Mouse (Mus musculus) c-Kit-negative CD71-positive TER-119-positive erythroid progenitor cells, embryonic 14.5 days (primary cell): ENCODE data around the gene Slc44a3.

Experiments used
- DNase-seq: peaks from one replicate; pipeline ENCODE4 v3.0.0-alpha.2; 2013; ENCODE audit warnings: low read depth, low spot score

Slc44a3 gene

DNA sequence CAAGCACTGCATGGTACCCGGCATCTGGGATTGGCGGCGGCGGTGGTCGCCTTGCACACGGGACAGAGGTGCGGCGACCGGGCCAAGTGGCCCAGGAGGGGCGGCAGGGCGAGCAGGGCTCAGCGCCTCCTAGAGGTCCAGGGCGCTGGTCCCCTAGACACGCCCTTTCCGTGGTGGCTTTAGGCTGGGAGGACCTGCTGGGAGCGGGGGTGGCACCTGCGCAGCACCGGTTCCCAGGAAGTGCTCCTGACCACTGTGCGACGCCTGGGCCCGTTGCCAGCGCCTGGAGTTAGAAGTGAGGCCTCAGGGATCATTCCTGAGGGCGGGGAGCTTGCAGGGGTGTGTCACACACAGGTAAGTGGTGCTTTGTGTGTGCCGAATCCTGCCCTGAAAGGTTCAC, at the start of gene Slc44a3:
Gene Slc44a3, minus strand, starts transcription at position 229 of the 400 bp plus-strand sequence.
- no peak for DNase-seq

DNA sequence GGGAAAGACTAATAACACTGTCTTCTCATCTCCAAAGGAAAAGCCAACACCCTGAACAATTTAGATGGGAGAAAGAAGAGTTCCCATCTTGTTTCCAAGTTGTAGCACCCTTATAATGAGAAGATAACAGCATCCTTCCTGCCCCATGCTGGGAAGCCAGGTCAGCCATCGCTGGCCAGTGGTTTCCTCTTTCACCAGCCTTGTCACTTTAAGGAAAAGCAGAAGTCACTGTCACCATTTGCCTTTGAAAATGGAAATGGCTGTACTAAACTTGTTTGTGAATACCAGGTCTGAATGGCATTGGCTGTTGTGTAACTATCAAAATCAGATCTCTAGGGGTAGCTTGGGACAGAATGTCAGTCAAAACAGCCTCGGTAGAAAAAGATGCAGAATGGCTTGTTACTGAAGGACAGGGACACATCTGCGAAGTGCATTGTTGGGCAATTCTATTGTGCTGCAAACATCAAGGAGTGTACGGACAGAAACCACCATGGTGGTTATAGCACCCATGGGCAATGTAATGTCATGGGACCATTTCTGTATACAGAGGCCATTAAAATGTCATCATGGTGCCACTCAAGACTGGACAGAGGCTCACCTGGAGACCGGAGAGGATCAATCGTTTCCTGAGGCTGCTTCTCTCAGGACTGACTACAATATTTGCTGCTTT, 47.8 kb upstream of the Slc44a3 start:
- DNase-seq: no peak

DNA sequence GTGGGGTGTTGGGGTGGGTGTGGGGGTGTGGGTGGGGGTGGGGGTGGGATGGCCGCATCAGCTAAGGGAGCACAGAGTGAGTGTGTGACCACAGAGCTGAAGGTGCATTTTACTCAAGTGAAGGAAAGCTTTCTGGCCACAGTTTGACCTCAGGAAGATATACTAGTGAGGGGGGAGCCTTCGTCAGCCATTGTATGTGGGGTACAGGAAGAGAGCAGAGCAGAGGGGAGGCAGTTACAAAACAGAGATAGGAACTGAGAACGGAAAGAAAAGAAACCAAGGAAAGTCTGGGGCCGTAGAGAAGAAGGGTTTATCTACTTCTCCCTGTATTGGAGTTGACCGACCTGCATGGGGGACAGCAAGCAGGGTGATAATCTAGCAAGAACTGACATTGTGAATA, 47.2 kb upstream of the Slc44a3 start:
- DNase-seq: no peak

DNA sequence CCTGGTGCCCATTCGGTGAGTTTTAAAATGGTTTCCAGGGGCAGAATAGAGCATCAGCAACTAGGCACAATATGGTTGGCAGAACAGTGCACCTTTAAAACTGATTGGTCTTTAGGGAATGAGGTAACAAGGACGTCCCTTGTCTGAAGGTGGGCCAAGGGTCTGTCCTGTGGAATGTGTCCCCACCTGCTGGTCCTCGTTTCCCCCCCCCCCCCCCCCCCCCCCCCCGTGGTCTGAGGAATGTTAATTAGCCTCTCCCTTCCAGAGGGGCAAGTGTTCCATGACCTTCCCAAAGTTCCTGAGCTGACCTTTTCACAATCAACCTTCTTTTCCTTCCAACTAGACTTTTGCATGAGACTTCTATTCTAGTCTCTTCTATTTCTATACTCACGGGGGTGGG, 46.5 kb upstream of the Slc44a3 start:
- no peak for DNase-seq

DNA sequence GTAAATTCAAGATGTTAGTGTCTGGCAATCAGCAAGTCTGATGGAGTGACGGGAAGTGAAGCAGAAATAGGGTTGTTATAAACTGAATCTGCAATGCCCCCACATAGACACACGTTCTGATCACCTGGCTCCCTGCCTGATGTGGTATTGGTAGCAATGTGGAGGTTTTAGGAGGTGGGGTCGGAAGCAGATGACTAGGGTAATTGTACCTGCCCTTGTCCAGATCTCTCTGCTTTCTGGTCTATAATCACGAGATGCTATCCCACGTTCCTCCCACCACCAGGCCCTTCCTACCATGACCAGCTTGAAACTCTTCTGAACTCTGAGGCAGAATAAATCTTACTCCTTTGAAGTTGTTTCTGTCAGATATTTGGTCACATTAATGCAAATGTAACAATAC, 45.4 kb upstream of the Slc44a3 start:
- no peak for DNase-seq

DNA sequence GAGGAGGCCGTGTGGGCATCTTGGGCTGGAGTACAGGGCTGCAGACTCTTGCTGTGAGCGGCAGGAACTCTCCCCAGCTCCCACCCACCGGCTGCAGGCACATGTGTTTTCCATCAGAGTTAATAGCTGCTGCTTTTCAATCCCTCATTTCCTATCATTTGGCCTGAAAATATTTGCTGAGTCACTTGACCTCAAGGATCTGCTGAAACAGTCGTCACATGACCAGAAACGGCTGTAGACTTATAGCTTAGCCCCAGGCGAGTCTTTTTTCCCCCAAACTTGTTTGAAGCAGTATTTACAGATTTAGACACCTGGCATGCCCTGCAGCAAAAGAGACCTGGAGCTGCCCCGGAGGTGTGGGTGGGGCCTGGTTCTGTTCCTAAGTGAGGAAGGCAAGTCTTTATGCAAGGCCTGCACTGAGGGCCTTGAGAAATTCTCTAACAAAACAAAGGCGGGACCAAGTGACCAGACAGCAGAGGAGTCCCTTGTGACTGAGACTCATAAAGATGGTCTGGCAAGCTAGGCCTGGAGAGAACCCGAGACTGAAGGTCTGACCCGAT, 44.9 kb upstream of the Slc44a3 start:
- DNase-seq: no peak

DNA sequence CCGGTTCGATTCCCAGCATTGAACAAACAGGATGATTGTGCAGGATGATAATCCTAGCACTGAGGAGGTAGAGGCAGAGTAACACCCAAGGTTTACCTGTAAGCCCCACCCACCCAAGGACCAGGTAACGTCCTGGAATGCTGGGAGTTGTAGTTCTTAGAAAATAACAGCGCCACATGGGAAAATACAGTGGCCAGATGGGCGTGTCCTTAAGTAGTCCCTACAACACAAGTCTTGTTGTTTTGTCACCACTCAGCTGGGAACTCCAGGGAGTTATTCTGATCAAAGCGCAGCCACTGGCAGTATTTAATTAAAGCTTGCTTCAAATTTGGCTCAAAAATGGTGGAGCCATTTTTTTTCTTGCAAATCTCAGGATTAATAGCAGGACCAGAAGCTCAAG, 44.2 kb upstream of the Slc44a3 start:
- no peak for DNase-seq

DNA sequence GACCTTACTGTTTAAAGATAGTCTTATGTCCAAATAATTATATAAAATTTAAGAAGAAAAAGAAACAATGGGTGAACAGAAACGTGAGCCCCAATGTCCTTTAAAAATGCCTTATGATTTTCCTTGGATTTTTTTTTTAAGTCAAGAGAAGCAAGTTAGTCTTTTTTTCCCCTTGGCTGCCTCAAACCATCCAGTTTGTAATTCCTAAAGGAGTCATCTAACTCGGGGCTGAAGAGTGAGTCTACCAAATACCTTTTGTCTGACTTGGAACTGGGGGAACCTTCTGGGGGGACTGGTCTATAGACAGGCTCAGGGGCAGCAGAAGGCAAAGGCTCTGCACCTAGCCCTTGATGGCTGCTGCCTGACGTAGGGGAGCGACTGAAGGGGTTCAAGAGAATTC, 42.2 kb upstream of the Slc44a3 start:
- DNase-seq: no peak

DNA sequence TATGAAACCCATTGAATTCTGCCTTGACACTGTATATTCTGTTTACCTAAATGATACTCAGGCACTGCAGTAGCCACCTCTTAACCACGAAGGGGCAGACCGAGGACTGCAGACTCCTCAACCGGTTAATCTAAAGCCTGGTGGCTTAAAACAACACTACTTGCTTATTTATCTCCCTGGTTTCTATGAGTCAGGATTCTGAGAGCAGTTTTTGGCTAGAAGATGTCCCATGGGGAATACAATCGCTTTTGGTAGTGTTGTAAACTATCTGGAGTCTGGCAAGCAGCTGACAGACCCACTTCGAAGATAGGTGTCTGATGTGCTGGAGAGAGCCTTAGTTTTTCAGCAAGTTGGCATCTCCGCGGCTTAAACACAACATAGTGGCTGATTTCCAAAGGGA, 41.7 kb upstream of the Slc44a3 start:
- DNase-seq: no peak

DNA sequence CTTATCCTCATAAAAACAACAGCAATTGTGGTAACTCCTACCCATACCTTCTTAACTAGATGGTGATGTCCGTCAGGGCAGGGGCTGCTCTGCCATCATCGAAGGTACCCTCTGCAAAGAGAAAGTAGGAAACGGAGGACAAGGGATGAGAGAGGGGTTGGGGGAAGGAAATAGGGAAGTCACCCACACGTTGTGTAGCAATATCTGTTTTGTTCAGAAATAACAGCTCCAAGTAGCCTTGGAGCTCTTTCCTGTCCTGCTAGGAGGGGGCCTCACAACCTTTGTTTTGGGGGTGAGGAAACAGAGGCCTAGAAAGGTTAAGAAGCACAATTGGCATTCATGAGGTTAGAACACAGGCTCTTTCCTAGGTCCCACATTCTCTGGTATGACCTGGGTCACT, 39.3 kb upstream of the Slc44a3 start:
- DNase-seq: no peak

DNA sequence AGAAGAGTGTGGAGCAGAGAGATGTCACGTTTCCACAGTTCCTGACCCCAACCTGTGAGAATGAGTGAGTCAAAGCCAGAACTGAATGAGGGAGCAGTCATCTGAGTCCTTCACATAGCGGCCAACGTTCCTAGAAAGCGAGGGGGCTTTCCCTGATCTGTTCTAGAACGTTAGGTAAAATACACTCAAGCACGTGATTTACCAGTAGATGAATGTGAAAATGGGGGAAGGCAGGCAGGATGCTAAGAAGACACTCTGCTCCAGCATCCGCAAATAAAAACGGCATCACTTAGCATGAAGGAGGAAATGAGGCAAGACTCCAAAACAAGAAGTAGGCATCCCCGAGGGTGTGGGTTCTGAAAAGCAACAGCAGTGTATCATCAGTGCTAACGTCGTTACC, 38.4 kb upstream of the Slc44a3 start:
- DNase-seq: no peak

DNA sequence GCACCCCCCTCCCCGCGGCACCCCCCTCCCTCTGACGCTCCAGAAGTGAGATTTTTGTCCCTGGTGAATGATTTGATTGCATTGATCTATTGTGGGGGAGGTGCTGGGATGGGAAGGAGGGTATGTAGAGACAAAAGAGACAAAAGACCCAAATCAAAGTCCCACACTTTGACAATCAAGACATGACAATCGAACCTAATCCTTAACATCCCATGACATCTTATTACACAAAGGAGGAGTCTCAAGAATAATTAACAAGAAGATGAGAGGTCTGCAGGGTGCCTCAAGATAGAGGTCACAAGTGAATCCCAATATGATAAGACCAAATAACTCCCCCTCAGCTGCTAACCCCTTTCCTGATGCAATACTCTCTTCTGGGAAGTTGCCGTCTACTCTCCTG, 37.6 kb upstream of the Slc44a3 start:
- DNase-seq: no peak

DNA sequence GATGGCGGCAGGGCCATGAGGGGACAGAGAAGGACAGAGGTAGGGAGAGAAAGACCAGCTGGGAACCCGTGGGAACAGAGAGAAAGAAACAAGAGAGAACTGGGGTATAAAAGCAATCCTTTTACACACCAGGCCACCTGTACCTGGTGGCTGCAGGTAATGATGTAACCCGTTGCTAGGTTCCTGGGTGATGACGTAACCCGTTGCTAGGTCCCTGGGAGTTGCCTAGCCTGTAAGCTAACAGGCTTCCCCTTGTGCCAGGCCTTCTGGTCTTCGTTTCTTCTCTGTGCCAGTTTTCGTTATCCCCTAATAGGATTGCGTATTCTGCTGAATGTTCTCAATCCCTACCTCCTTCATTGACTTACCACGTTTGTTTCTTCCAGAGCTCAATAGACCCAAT, 36.8 kb upstream of the Slc44a3 start:
- DNase-seq: no peak

DNA sequence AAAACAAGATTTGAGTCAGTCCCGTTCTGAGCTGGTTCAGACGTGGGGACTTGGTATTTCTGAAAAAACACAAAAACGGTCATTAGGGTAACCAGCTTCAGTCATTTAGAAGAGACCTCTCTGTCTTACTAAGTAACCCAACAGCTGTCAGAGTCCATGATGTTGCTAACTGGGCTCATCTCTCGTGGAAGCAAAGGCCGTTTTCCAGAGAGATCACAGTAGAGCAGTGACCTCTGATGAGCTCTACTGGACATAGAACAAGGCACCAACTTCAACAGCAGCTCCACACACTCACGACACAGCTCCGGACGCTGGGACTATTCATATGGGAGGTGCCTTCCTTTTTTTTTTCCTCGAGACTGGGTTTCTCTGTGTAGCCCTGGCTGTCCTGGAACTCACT, 35.7 kb upstream of the Slc44a3 start:
- no peak for DNase-seq

DNA sequence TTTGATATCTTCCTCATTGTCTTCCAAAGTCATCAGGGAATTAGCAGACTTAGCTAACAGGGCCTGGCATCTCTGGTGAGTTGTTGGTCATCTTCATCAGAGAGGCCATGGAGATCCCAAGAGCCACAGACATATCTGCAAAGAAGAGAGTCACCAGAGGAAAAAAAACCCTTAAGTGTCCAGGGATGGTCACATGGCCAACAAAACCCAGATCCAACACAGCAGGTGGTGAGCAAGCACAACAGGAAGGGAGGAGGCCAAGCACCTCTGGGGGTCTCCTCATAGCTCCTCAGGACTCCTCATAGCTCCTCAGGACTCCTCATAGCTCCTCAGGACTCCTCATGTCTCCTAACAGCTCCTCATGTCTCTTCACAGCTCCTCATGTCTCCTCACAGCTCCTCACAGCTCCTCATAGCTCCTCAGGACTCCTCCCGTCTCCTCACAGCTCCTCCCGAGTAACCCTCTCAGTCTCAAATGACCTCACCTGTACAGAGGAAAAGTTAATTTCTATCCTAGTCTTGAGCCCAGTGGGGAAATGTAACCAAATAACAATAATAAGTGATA, 35.2 kb upstream of the Slc44a3 start:
- DNase-seq: no peak

DNA sequence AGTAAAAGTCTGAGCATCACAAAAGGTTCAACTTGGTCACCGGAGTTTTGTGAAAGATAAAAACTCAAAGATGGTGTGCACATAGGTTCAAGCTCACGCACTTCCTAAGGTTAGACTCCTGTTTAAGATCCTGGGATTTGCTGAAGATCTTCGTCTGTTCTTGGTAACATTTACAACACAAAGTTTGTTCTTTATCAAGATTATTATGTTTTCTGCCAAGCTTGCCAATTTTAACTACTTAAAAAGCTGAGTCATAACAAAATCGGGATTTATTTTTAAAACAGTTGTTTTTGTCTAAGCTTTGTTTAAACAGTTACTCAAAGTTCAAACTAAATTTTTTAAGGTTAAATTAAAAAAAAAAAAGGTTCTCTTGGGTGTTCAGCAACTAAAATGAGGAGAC, 34.7 kb upstream of the Slc44a3 start:
- DNase-seq: no peak

DNA sequence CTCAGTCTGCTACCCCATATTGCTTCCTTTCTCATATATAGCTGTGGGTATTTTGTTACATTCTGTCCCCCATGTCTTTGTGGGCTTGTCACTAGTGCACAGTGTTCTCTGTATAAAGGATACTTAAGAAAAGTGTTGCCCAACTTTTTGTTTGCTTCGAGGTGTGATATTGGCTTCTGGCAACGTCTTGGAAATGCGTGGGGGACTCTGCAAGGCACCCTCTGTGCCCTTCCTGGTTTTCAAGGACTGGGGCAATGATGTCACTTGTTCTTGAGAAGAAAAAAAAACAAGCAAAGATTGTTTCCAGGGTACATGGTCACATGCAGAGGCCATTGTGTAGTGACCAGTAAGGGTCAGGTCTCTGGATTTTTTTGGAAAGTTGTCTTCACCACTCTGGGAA, 29.6 kb upstream of the Slc44a3 start:
- DNase-seq: no peak

DNA sequence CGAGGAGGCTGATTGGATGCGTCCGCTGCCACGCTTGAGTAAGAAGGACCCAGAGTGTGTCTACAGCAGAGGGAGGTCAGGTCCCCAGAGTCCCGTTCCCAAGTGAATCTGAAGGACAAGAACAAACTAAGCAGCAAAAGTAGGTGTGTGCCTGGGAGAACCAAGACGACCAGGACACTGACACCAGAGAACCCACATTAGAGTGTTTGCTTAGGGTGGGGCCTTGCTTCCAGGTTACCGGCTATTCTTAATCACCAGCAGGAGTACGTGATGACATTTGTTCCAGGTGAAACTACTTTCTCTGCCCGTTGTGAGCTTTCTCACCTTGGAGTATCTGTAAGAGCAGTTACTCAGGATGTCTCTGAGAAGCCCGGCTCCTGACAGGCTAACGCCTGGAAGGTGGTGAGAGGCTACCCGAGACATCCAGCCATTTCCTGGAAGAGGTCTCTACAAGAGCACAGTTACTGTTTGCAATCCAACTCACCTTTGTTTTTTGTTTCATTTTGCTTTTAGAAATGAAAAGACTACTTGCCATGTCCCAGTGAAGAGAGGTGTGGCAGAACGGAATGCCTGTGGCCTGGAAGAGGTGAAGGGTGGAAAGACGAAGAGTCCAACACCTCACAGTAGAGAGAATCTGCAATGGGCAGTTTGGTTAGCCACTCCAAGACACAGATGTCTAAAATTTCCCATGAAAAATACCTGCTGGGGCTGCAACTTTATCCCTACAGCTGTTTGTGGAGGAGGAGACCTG, 28.1 kb upstream of the Slc44a3 start:
- no peak for DNase-seq

DNA sequence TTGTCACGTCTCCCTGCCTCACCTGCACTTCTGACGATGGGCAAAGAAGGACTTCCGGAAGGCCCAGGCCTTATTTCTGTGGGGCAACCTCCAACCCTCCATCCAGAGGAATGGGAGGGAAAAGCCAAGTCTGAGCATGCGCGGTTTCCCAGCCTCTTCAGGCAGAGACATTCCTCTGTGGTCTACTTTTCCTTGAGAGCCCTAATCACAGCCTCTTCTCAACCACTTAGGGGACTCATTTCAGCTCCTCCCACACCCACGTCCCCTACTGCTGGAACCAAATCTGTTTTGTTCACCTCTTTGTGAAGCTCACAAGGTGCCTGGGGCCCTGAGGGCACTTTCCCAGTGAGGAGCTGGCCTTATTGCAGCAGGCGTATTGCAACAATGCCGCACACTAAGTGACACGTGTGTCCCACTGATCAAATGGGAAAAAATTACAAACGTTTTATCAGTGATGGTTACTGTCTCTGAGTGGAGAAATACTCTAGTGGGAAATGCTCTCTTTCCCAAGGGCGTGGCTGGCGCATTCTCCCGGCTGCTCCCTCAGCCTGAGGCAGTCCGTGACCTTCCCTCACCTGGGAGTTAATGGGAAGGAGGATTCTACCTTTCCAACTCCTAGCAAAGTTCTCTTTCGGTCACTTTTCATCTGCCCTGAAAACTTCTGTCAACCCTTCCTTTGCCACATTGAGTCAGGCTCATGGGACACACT, 27.4 kb upstream of the Slc44a3 start:
- DNase-seq: no peak

DNA sequence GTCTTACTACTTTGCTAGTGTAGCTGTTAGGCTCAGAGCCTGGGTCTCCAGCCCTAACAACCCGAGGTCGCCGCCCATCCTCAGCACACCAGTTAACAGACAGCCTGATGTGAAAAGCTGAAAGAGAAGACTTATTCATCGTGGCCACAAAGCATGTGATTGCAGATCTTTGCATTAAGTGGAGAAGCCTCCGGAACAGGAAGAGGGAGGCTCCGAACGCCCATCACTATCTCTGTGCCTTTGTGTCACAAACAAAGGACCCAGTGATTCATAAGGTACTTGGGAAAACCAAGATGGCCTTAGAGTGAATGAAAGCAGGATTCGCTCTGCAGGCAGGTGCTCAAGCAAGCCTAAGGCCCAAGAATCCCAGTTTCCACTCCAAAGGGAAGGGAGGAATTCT, 26.7 kb upstream of the Slc44a3 start:
- no peak for DNase-seq

DNA sequence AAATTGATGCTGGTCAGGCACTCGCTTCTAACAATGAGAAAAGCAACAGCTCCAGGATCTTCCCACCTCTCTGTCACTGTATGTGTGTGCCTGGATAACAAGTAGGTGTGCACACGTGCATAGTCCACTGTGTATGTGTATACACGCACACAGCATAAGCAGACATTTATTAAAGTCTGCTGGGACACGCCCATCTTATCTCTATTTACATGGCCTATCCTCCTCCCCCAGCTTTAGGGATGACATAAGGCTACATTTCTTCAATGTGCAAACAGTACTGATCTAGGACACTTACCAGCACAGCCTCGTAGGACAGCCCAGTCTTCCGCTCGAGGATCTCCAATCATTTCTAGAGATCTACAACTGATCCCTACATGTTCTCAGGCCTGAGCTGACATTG, 24.1 kb upstream of the Slc44a3 start:
- DNase-seq: no peak

DNA sequence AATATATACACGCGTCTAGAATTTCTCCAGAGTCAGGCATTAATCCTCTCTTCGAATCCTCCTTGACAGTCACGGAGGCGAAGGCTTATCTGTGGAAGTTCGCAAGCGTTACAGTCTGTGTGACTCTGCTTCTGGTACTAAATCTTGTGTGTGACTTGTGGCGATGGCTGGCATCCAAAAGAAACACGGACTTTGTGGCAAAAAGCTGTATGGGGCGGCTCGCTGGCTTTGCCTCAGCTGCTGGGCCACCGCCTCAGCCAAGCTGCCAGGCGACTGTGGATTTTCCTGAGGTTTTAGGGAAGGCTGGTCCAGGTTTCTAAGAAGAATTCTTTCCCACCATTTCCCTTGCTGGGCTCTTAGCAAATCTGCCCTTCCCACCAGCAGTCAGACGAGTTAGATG, 21.1 kb upstream of the Slc44a3 start:
- DNase-seq: no peak
